Mouse (Mus musculus): Measurements from ENCODE around the gene Fbxo7. TPM values are rescaled to one million over a fixed set of nuclear protein-coding genes. Genes with fewer than 3 reads are reported as not detected.

Gene Fbxo7
- polyA plus RNA-seq, 1 experiment: 9.7 TPM

GRCm38 (mm10) chr10:86093109-86094035 is 71.6 kb downstream of the Fbxo7 start:
- Histone ChIP-seq H3K4me3 (ENCODE audit: insufficient read depth, low read depth, low read length) (no peak overlapping the region), H3K4me1 (ENCODE audit: control insufficient read depth, insufficient read depth, insufficient read length, low read length) (no peaks in the 10 kb centered on the region), H3K27ac (replicated peaks; ENCODE audit: low read depth, low read length) (no peak overlapping the region)

DNA sequence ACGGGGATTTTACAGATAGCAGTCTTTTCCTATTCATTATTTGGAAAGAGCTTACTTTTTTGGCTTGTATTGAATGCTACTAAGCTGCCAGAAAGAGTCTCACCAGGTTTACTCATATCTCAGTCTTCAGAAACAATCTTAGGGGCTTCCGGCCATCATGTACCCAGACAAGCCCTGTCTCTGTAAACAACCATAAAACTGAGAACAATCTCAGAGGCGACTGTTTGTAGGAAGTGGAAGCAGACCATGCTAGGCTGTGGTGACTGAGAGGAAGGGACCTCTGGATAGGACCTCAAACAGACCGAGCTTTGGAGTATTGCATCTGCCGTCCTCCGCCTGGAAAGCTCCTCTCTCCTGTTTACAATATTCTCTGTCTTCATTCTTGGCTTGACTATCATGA is 76.6 kb downstream of the Fbxo7 start:
- H3K27ac ChIP-seq (replicated peaks; ENCODE audit: low read depth, low read length): no peak overlapping the region
- H3K4me1 ChIP-seq (ENCODE audit: control insufficient read depth, insufficient read depth, insufficient read length, low read length): no peaks in the 10 kb centered on the region
- H3K4me3 ChIP-seq (ENCODE audit: insufficient read depth, low read depth, low read length): no peak overlapping the region

DNA sequence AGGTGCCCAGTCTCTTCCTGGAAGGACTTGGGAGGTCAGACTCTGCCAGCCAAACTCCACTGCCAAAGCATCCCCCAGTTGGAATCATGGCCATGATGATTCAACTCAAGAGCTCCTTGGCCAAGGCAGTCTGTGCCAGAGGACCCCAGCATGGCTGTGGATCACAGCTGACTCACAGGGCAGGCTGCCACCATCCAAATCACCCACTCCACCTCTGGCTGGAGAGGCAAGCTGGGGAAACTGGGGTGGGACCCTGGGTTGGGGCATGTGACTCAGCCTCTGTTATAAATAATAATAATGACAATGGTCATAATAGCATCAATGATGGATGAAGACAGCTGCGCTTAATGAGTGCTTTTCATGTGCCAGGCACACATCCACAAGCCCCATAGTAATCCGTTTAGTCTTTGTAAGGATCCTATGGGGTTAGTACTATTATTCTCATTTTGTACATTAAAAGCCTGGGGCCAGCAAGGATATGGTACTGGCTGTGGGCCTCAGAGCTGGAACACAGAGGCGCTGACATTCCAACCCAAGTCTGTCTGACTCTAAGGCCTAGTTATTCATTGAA is 78.6 kb downstream of the Fbxo7 start:
- Histone ChIP-seq H3K4me3 (ENCODE audit: insufficient read depth, low read depth, low read length) (no peak overlapping the region), H3K27ac (replicated peaks; ENCODE audit: low read depth, low read length) (no peak overlapping the region), H3K4me1 (ENCODE audit: control insufficient read depth, insufficient read depth, insufficient read length, low read length) (no peaks in the 10 kb centered on the region)

Other genes with a start within 250 kb of the Fbxo7 start
- 9.5 and 12.7 TPM in 2 replicates for gene Pwp1, start 192.5 kb upstream of the Fbxo7 start, polyA plus RNA-seq (2012; ENCODE audit: insufficient read depth, insufficient read length, missing spikeins)
- gene Prdm4, start 104.8 kb upstream of the Fbxo7 start, polyA plus RNA-seq (2012; ENCODE audit: insufficient read depth, insufficient read length, missing spikeins): 4.3 and 6.4 TPM in 2 replicates
- gene Ascl4, start 94.3 kb upstream of the Fbxo7 start, polyA plus RNA-seq (2012; ENCODE audit: insufficient read depth, insufficient read length, missing spikeins): not detected in 2 replicates
- 62.7 and 68.6 TPM in 2 replicates for gene Rtcb, start 64.1 kb upstream of the Fbxo7 start, polyA plus RNA-seq (2012; ENCODE audit: insufficient read depth, insufficient read length, missing spikeins)
- gene Bpifc, start 10.1 kb upstream of the Fbxo7 start, polyA plus RNA-seq (2012; ENCODE audit: insufficient read depth, insufficient read length, missing spikeins): not detected in 2 replicates